Mouse (Mus musculus): ENCODE results near the gene Retreg2. TPM values are rescaled to one million over a fixed set of nuclear protein-coding genes. Genes with fewer than 3 reads are reported as not detected.

Retreg2 gene
- polyA plus RNA-seq, 1 experiment from 2014 or later: 103 TPM

GRCm38 (mm10) chr1:75141486-75142190 lies 940 bp upstream of the Retreg2 start:
- Histone ChIP-seq H3K4me2 (replicated peaks) (peak overlapping the region; percentile 89), H3K4me1 (peaks cover 32% of the 10 kb centered on the region), H3K4me3 (peak overlapping the region; percentile 90), H3K27ac (replicated peaks) (peak overlapping the region; percentile 98), H3K9ac (replicated peaks) (peak overlapping the region; percentile 96), H3K36me3 (peaks cover 45% of the 10 kb centered on the region), H3K9me3 (no peaks in the 10 kb centered on the region), H3K27me3 (no peaks in the 10 kb centered on the region)
- 0 out of 2 replicates have a peak, but pooled peaks have one; percentile 4 for ATAC-seq (replicated peaks)
- WGBS: under 1% methylated on average over 52 of the region's 53 CpGs

- H3K9me3 ChIP-seq: no peaks in the 10 kb centered on the region
- no peak overlapping the region for H3K4me2 ChIP-seq (replicated peaks)
- H3K27ac ChIP-seq (replicated peaks): no peak overlapping the region
- ATAC-seq (replicated peaks): no peak
- H3K36me3 ChIP-seq: peaks cover 40% of the 10 kb centered on the region
- WGBS: 96% methylated on average over 3 of the region's 3 CpGs
- no peak overlapping the region for H3K9ac ChIP-seq (replicated peaks)
- peaks cover 23% of the 10 kb centered on the region for H3K4me1 ChIP-seq
- no peak overlapping the region for H3K4me3 ChIP-seq
- no peaks in the 10 kb centered on the region for H3K27me3 ChIP-seq
Observed at GRCm38 (mm10) chr1:75145589-75145988, 3.0 kb downstream of the Retreg2 start.

GRCm38 (mm10) chr1:75147411-75148135 lies 5.0 kb downstream of the Retreg2 start:
- no peak overlapping the region for H3K4me3 ChIP-seq
- H3K27me3 ChIP-seq: no peaks in the 10 kb centered on the region
- ATAC-seq (replicated peaks): no peak
- WGBS: 85% methylated on average over 7 of the region's 7 CpGs
- peaks cover 16% of the 10 kb centered on the region for H3K4me1 ChIP-seq
- H3K4me2 ChIP-seq (replicated peaks): no peak overlapping the region
- H3K36me3 ChIP-seq: peaks cover 40% of the 10 kb centered on the region
- no peaks in the 10 kb centered on the region for H3K9me3 ChIP-seq
- no peak overlapping the region for H3K27ac ChIP-seq (replicated peaks)
- no peak overlapping the region for H3K9ac ChIP-seq (replicated peaks)

- WGBS: 89% methylated on average over 4 of the region's 4 CpGs
- peaks cover 40% of the 10 kb centered on the region for H3K36me3 ChIP-seq
Observed at GRCm38 (mm10) chr1:75148727-75149126, 6.1 kb downstream of the Retreg2 start.

GRCm38 (mm10) chr1:75155837-75156236 lies 13.3 kb downstream of the Retreg2 start:
- H3K27ac ChIP-seq (replicated peaks): no peak overlapping the region
- WGBS: 59% methylated on average over 3 of the region's 3 CpGs

More at GRCm38 (mm10) chr1:75148727-75149126, 6.1 kb downstream of the Retreg2 start:
- no peak overlapping the region for H3K4me2 ChIP-seq (replicated peaks)
- H3K4me1 ChIP-seq: peaks cover 9% of the 10 kb centered on the region
- no peak overlapping the region for H3K27ac ChIP-seq (replicated peaks)
- ATAC-seq (replicated peaks): no peak
- no peak overlapping the region for H3K4me3 ChIP-seq
- no peaks in the 10 kb centered on the region for H3K9me3 ChIP-seq
- no peak overlapping the region for H3K9ac ChIP-seq (replicated peaks)
- no peaks in the 10 kb centered on the region for H3K27me3 ChIP-seq

GRCm38 (mm10) chr1:75158990-75159389 lies 16.4 kb downstream of the Retreg2 start:
- no peak overlapping the region for H3K4me3 ChIP-seq
- no peaks in the 10 kb centered on the region for H3K4me1 ChIP-seq
- H3K4me2 ChIP-seq (replicated peaks): no peak overlapping the region
- ATAC-seq (replicated peaks): no peak
- no peak overlapping the region for H3K9ac ChIP-seq (replicated peaks)
- H3K27me3 ChIP-seq: no peaks in the 10 kb centered on the region
- H3K27ac ChIP-seq (replicated peaks): no peak overlapping the region
- H3K36me3 ChIP-seq: no peaks in the 10 kb centered on the region
- no peaks in the 10 kb centered on the region for H3K9me3 ChIP-seq

More at GRCm38 (mm10) chr1:75155837-75156236, 13.3 kb downstream of the Retreg2 start:
- H3K4me1 ChIP-seq: no peaks in the 10 kb centered on the region
- no peak for ATAC-seq (replicated peaks)
- H3K9ac ChIP-seq (replicated peaks): no peak overlapping the region
- no peak overlapping the region for H3K4me3 ChIP-seq
- H3K9me3 ChIP-seq: no peaks in the 10 kb centered on the region
- no peaks in the 10 kb centered on the region for H3K27me3 ChIP-seq
- H3K36me3 ChIP-seq: no peaks in the 10 kb centered on the region
- H3K4me2 ChIP-seq (replicated peaks): no peak overlapping the region

GRCm38 (mm10) chr1:75159540-75160255 lies 17.1 kb downstream of the Retreg2 start:
- no peaks in the 10 kb centered on the region for H3K4me1 ChIP-seq
- no peak overlapping the region for H3K4me3 ChIP-seq
- H3K36me3 ChIP-seq: no peaks in the 10 kb centered on the region
- WGBS: 65% methylated on average over 5 of the region's 5 CpGs
- no peak overlapping the region for H3K27ac ChIP-seq (replicated peaks)
- no peak overlapping the region for H3K4me2 ChIP-seq (replicated peaks)
- H3K9me3 ChIP-seq: no peaks in the 10 kb centered on the region
- no peaks in the 10 kb centered on the region for H3K27me3 ChIP-seq
- no peak overlapping the region for H3K9ac ChIP-seq (replicated peaks)
- no peak for ATAC-seq (replicated peaks)

GRCm38 (mm10) chr1:75160256-75160617 lies 17.7 kb downstream of the Retreg2 start:
- Histone ChIP-seq H3K4me3 (no peak overlapping the region), H3K4me1 (no peaks in the 10 kb centered on the region), H3K27me3 (no peaks in the 10 kb centered on the region), H3K9me3 (no peaks in the 10 kb centered on the region), H3K4me2 (replicated peaks) (no peak overlapping the region), H3K27ac (replicated peaks) (no peak overlapping the region), H3K9ac (replicated peaks) (no peak overlapping the region), H3K36me3 (no peaks in the 10 kb centered on the region)
- no peak for ATAC-seq (replicated peaks)
- 79% methylated on average over 4 of the region's 4 CpGs for WGBS

GRCm38 (mm10) chr1:75168093-75168471 lies 25.5 kb downstream of the Retreg2 start:
- ATAC-seq (replicated peaks): peak; percentile 42
- peak overlapping the region; percentile 73 for H3K4me2 ChIP-seq (replicated peaks)
- no peaks in the 10 kb centered on the region for H3K27me3 ChIP-seq
- peak overlapping the region; percentile 90 for H3K27ac ChIP-seq (replicated peaks)
- WGBS: 10% methylated on average over 7 of the region's 7 CpGs
- H3K9me3 ChIP-seq: no peaks in the 10 kb centered on the region
- peaks cover 15% of the 10 kb centered on the region for H3K4me1 ChIP-seq
- peak overlapping the region; percentile 66 for H3K9ac ChIP-seq (replicated peaks)
- H3K4me3 ChIP-seq: peak overlapping the region; percentile 74
- H3K36me3 ChIP-seq: peaks cover 27% of the 10 kb centered on the region

GRCm38 (mm10) chr1:75168472-75169464 lies 26.2 kb downstream of the Retreg2 start, which contains the start of gene Zfand2b:
Gene Zfand2b (plus strand): TSS chr1:75168646.
- peaks cover 34% of the 10 kb centered on the region for H3K36me3 ChIP-seq
- H3K4me3 ChIP-seq: peak within 1 kb of the TSS; percentile 74
- ATAC-seq (replicated peaks): peak; percentile 97
- H3K9ac ChIP-seq (replicated peaks): peak within 1 kb of the TSS; percentile 66
- peak within 1 kb of the TSS; percentile 73 for H3K4me2 ChIP-seq (replicated peaks)
- no peaks in the 10 kb centered on the region for H3K9me3 ChIP-seq
- H3K4me1 ChIP-seq: peaks cover 15% of the 10 kb centered on the region
- no peaks in the 10 kb centered on the region for H3K27me3 ChIP-seq
- peak within 1 kb of the TSS; percentile 90 for H3K27ac ChIP-seq (replicated peaks)
- under 1% methylated on average over 59 of the region's 59 CpGs for WGBS

All from forebrain, embryonic 15.5 days (tissue).